Mouse (Mus musculus): ENCODE results near the gene Nr1h2. TPM values are rescaled to one million over a fixed set of nuclear protein-coding genes. Genes with fewer than 3 reads are reported as not detected.

Gene Nr1h2
- total and polyA plus RNA-seq, 3 experiments = 49.7 to 82.3 TPM; not detected in 1

DNA sequence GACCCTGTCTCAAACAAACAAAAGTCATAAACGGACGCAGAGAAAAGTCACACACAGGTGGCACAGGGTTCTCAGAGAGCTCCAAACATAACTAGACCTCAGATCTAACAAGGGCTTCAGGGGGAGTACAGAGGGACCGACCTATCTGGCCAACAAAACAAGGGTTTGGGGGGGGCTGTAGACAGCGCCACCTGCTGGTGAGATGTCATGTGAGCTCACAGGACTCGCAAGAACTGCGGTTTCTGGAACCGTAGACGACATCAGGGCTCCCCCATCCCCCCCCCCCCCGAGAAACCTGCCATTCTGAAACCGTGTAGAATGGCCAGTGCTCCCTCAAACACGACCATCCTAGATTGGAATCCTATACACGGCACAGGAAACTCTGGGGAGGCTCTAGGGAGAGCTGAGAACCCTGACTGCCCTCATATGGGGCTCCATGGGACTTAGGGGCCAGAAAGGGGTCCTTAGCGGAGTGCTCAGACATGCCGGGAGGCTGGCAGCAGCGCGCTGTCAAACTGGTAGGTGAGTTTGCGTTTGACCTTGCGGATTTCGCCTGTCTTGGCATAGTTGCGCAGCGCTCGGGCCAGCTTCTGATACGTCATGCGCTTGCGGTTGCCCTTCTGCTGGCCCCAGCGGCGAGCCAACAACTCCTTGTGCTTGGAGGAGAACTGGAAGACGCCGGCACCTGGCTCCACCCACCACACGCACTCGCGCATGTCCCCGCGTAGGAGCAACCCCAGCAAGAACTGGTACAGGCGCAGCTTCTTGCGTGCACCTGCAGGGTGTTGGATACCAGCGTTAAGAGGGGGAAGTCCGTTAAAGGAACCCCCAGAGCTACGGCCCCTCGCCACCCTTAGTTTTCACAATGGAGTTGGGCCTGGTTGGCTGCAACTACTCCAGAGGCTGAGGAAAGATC, 26.0 kb downstream of the Nr1h2 start:
- Histone ChIP-seq H3K27ac (ENCODE audit: control insufficient read depth, low read depth, low read length) (peak overlapping the region; percentile 62), H3K79me2 (ENCODE audit: control insufficient read depth, insufficient read depth, low read length, poor library complexity) (no peaks in the 10 kb centered on the region; the same call in 1 of the 2 replicates), H3K4me3 (ENCODE audit: control insufficient read depth in 1 of 2, insufficient read depth in 1 of 2, low read depth in 2 of 2, low read length in 2 of 2) (peak overlapping the region; percentile 59 to 69), H3K9me3 (replicated peaks; ENCODE audit: insufficient read depth, low read length) (no peaks in the 10 kb centered on the region), H3K4me1 (ENCODE audit: control insufficient read depth in 1 of 2, insufficient read depth in 2 of 2, low read length in 2 of 2) (peaks cover 0 to 6% of the 10 kb centered on the region in 2 experiments; a peak in 2 of 4 replicates), H3K27me3 (ENCODE audit: control insufficient read depth in 1 of 2, insufficient read depth in 2 of 2, low read length in 2 of 2) (peaks cover 0 to 1% of the 10 kb centered on the region in 2 experiments; a peak in 1 of 4 replicates), H3K9ac (ENCODE audit: control insufficient read depth, low read depth, low read length, poor library complexity, severe bottlenecking) (peak overlapping the region; percentile 79), H3K36me3 (ENCODE audit: control insufficient read depth in 1 of 2, insufficient read depth in 2 of 2, low read length in 2 of 2) (0 out of 4 replicates have a peak, but pooled peaks cover 0 to 2% of the 10 kb centered on the region in 2 experiments)
- DNase-seq (ENCODE audit: low read depth, low spot score) = peak; percentile 95
- TF ChIP-seq TCF12 (IDR thresholded peaks at IDR 0.05; ENCODE audit: low read depth, low read length) (peak; percentile 46), POLR2AphosphoS5 (IDR thresholded peaks at IDR 0.05; ENCODE audit: borderline replicate concordance, low read depth, low read length) (no peak), SIN3A (IDR thresholded peaks at IDR 0.05; ENCODE audit: low read length) (peak; percentile 42; the same call in 1 of the 2 replicates), SMC3 (IDR thresholded peaks at IDR 0.05; ENCODE audit: low read depth, low read length) (peak; percentile 64), CHD1 (IDR thresholded peaks at IDR 0.05; ENCODE audit: low read depth, low read length) (no peak), GATA1 (IDR thresholded peaks at IDR 0.05; ENCODE audit: low read depth, low read length) (no peak), POLR2AphosphoS2 (IDR thresholded peaks at IDR 0.05; ENCODE audit: low read length) (peak; percentile 82; the same call in 1 of the 2 replicates), MYB (IDR thresholded peaks at IDR 0.05; ENCODE audit: low read depth, low read length) (no peak), ETS1 (IDR thresholded peaks at IDR 0.05; ENCODE audit: low read depth, low read length) (no peak; the same call in 1 of the 2 replicates), UBTF (IDR thresholded peaks at IDR 0.05; ENCODE audit: borderline replicate concordance, insufficient read depth, low read depth, low read length) (no peak), TBP (IDR thresholded peaks at IDR 0.05; ENCODE audit: low read depth, low read length) (peak; percentile 43; the same call in 1 of the 2 replicates), NELFE (IDR thresholded peaks at IDR 0.05; ENCODE audit: low read depth, low read length) (peak; percentile 81), NRF1 (IDR thresholded peaks at IDR 0.05; ENCODE audit: insufficient read depth, low read depth, low read length, poor library complexity, severe bottlenecking) (peak; percentile 82), CTCF (IDR thresholded peaks at IDR 0.05 in 2 of 3, conservative IDR thresholded peaks at IDR 0.05 in 1 of 3; ENCODE audit: control insufficient read depth in 1 of 3, insufficient read depth in 1 of 3, low read depth in 2 of 3, low read length in 3 of 3, poor library complexity in 1 of 3, severe bottlenecking in 1 of 3) (peak; percentile 69 to 80 (median 80)), USF2 (IDR thresholded peaks at IDR 0.05; ENCODE audit: borderline replicate concordance in 1 of 2, insufficient read depth in 1 of 2, low read depth in 1 of 2, low read length in 2 of 2) (no peak), MAFK (IDR thresholded peaks at IDR 0.05; ENCODE audit: borderline replicate concordance, low read depth, low read length) (no peak), GABPA (IDR thresholded peaks at IDR 0.05; ENCODE audit: low read depth, low read length) (no peak), MAZ (IDR thresholded peaks at IDR 0.05; ENCODE audit: low read depth, low read length) (peak; percentile 88), KAT2A (conservative IDR thresholded peaks at IDR 0.05; ENCODE audit: low read depth, low read length) (no peak), MXI1 (IDR thresholded peaks at IDR 0.05; ENCODE audit: low read depth, low read length) (peak; percentile 71), CHD2 (IDR thresholded peaks at IDR 0.05; ENCODE audit: low read length) (no peak), HCFC1 (IDR thresholded peaks at IDR 0.05; ENCODE audit: low read depth, low read length) (no peak; the same call in 1 of the 2 replicates), POLR2A (IDR thresholded peaks at IDR 0.05; ENCODE audit: control insufficient read depth in 1 of 2, insufficient read depth in 1 of 2, low read depth in 1 of 2, low read length in 2 of 2, poor library complexity in 1 of 2) (peak; percentile 73 to 80), ZNF384 (IDR thresholded peaks at IDR 0.05; ENCODE audit: low read depth, low read length) (no peak), ZKSCAN1 (IDR thresholded peaks at IDR 0.05; ENCODE audit: low read depth, low read length) (no peak), JUND (IDR thresholded peaks at IDR 0.05; ENCODE audit: low read depth, low read length) (no peak), USF1 (IDR thresholded peaks at IDR 0.05; ENCODE audit: low read depth, low read length) (peak; percentile 68; the same call in 1 of the 2 replicates), RAD21 (IDR thresholded peaks at IDR 0.05; ENCODE audit: low read depth, low read length) (peak; percentile 49)

Measured in MEL (cell line).